Mouse (Mus musculus) spleen, adult 12 weeks (tissue): ENCODE results near the gene Bach2.

Experiments
- DNase-seq: peaks from one replicate; pipeline ENCODE4 v3.0.0; 2022; ENCODE audit warnings: low spot score

Bach2 gene

GRCm38 (mm10) chr4:32250333-32251004 lies 11.9 kb downstream of the Bach2 start:
- DNase-seq, result peak; percentile 38

GRCm38 (mm10) chr4:32251005-32251365 lies 12.4 kb downstream of the Bach2 start:
- DNase-seq, result peak; percentile 22

GRCm38 (mm10) chr4:32251946-32252672 lies 13.5 kb downstream of the Bach2 start:
- DNase-seq, result no peak

- no peak for DNase-seq
Observed at GRCm38 (mm10) chr4:32257686-32258085, 19.1 kb downstream of the Bach2 start.

GRCm38 (mm10) chr4:32258093-32258492 lies 19.5 kb downstream of the Bach2 start:
- peak; percentile 56 for DNase-seq

- no peak for DNase-seq
Observed at GRCm38 (mm10) chr4:32258596-32258995, 20.0 kb downstream of the Bach2 start.

GRCm38 (mm10) chr4:32260909-32261308 lies 22.3 kb downstream of the Bach2 start:
- no peak for DNase-seq

- DNase-seq, result no peak
Observed at GRCm38 (mm10) chr4:32262825-32263684, 24.5 kb downstream of the Bach2 start.

- no peak for DNase-seq
Observed at GRCm38 (mm10) chr4:32263685-32264038, 25.1 kb downstream of the Bach2 start.

GRCm38 (mm10) chr4:32264892-32265291 lies 26.3 kb downstream of the Bach2 start:
- no peak for DNase-seq

- no peak for DNase-seq
Observed at GRCm38 (mm10) chr4:32266731-32267130, 28.1 kb downstream of the Bach2 start.

- DNase-seq, result no peak
Observed at GRCm38 (mm10) chr4:32268042-32268441, 29.4 kb downstream of the Bach2 start.

GRCm38 (mm10) chr4:32272398-32272797 lies 33.8 kb downstream of the Bach2 start:
- no peak for DNase-seq

GRCm38 (mm10) chr4:32274776-32275294 lies 36.2 kb downstream of the Bach2 start:
- DNase-seq, result no peak

- DNase-seq, result no peak
Observed at GRCm38 (mm10) chr4:32279842-32280241, 41.2 kb downstream of the Bach2 start.

GRCm38 (mm10) chr4:32280401-32280800 lies 41.8 kb downstream of the Bach2 start:
- DNase-seq, result no peak

GRCm38 (mm10) chr4:32281306-32281705 lies 42.7 kb downstream of the Bach2 start:
- DNase-seq, result no peak

GRCm38 (mm10) chr4:32286405-32286804 lies 47.8 kb downstream of the Bach2 start:
- no peak for DNase-seq

GRCm38 (mm10) chr4:32288036-32288860 lies 49.6 kb downstream of the Bach2 start:
- DNase-seq, result no peak

GRCm38 (mm10) chr4:32289845-32290244 lies 51.2 kb downstream of the Bach2 start:
- no peak for DNase-seq

- DNase-seq, result no peak
Observed at GRCm38 (mm10) chr4:32291406-32291805, 52.8 kb downstream of the Bach2 start.
